Mouse (Mus musculus) lung, embryonic 16.5 days (tissue): ENCODE measurements around the gene Unc93a. TPM values are rescaled to one million over a fixed set of nuclear protein-coding genes. Genes with fewer than 3 reads are reported as not detected.
"Not testable (repeated sequence)": the region's sequence is repeated elsewhere in the genome, so short reads cannot be mapped to it uniquely, and the experiment has no call there.

Experiments
- ATAC-seq: fragments of 200-750 bp; cut with Nextera tagmentation; 2 replicates; pipeline ENCODE4 v1.8.0; 2017; ENCODE audit warnings: low read depth, mild to moderate bottlenecking, moderate library complexity
- H3K27ac ChIP-seq: fragments of 300-500 bp; sonication (generic); 2 replicates; pipeline ENCODE4 v1.5.1; 2014; ENCODE audit warnings: mild to moderate bottlenecking, control low read depth, low read length
- H3K27me3 ChIP-seq: fragments of 300-500 bp; sonication (generic); 2 replicates; pipeline ENCODE4 v1.6.1; 2014; ENCODE audit warnings: low read depth, low read length, mixed read lengths; ENCODE audit not compliant: control insufficient read depth, insufficient read depth
- H3K36me3 ChIP-seq: fragments of 300-500 bp; sonication (generic); 2 replicates; pipeline ENCODE4 v1.6.1; 2014; ENCODE audit warnings: low read length; ENCODE audit not compliant: control insufficient read depth, insufficient read depth
- H3K4me1 ChIP-seq: fragments of 300-500 bp; sonication (generic); replicated peaks from 2 replicates; pipeline ENCODE4 v1.6.1; 2014; ENCODE audit warnings: low read length, mixed read lengths; ENCODE audit not compliant: control insufficient read depth, insufficient read depth
- H3K4me2 ChIP-seq: fragments of 300-500 bp; sonication (generic); 2 replicates; pipeline ENCODE4 v1.6.1; 2014; ENCODE audit warnings: low read depth, low read length, control low read depth
- H3K4me3 ChIP-seq: fragments of 300-500 bp; sonication (generic); 2 replicates; pipeline ENCODE4 v1.5.1; 2014; ENCODE audit warnings: mild to moderate bottlenecking, low read length, control low read depth
- H3K9ac ChIP-seq: fragments of 300-500 bp; sonication (generic); 2 replicates; pipeline ENCODE4 v1.6.1; 2014; ENCODE audit warnings: low read length, control low read depth
- H3K9me3 ChIP-seq: fragments of 300-500 bp; sonication (generic); 2 replicates; pipeline ENCODE4 v1.6.1; 2016; ENCODE audit warnings: low read length; ENCODE audit not compliant: control insufficient read depth
- WGBS: fragments of 180-500 bp; shearing (Covaris S2); extraction: QIAGEN DNeasy Blood & Tissue Kit; methylation state at CpG from one replicate; pipeline ENCODE4 v1.1.7; 2014; 5-methylcytosine and 5-hydroxymethylcytosine counted together
- polyA plus RNA-seq: library from polyadenylated mRNA; unstranded; fragments of >200 nt; fragmentation: Nextera tagmentation; extraction: Ambion mirVana; gene quantifications from 2 replicates; pipeline ENCODE4 v1.2.1, GENCODE M21; 2015

Unc93a gene
- polyA plus RNA-seq, 1 experiment from 2014 or later, result not detected

GRCm38 (mm10) chr17:13092100-13092764, 39.4 kb downstream of the Unc93a start:
- H3K36me3 ChIP-seq, H3K4me1 ChIP-seq, H3K9ac ChIP-seq, H3K27ac ChIP-seq, H3K27me3 ChIP-seq, H3K4me3 ChIP-seq, H3K9me3 ChIP-seq, ATAC-seq, H3K4me2 ChIP-seq: not testable (repeated sequence)
- 75% methylated on average over 5 of the region's 8 CpGs for WGBS

DNA sequence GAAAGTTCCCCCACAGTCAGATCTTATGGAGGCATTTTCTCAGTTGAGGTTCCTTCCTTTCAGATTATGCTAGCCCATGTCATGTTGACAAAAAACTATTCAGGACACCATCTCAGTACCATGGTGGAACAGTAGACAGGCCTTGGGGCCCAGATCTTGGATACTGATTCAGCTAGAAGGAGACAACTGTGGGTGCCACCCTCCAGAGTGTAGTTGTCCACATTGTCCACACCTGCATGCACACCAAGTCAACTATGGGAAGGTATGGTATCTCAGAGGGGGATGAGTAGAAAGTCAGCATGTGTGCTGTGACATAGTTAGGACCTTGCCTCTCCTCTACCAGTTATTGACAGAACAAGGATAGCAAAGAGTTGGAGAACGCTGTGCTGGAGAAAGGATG, 40.1 kb downstream of the Unc93a start:
- not testable (repeated sequence) for H3K9me3 ChIP-seq, H3K36me3 ChIP-seq, H3K9ac ChIP-seq, H3K4me1 ChIP-seq, H3K4me3 ChIP-seq, H3K27ac ChIP-seq, H3K27me3 ChIP-seq, H3K4me2 ChIP-seq, ATAC-seq
- WGBS, result no CpG with 5 or more reads among the region's 1 CpGs

DNA sequence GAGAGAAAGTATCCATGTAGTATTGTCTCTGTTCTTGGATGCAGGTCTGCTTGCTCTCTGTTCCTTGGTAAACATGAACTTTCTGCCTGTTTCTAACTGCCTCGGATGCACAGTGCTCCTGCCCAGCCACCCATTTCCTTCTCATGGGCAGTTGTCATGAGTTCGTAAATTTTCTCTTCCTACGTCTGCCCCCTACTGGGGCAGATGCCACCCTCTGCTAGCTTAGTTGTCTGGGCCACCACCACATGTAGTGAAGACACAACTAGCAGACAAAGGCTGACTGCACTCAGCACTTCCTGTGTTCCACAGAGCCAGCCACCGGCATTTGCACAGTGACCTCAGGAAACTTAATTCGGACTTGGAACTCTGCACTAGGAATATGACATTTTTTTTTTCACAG, 62.4 kb downstream of the Unc93a start:
- not testable (repeated sequence) for H3K36me3 ChIP-seq, H3K9me3 ChIP-seq, H3K4me3 ChIP-seq, H3K27ac ChIP-seq, ATAC-seq, H3K27me3 ChIP-seq, H3K4me1 ChIP-seq, H3K4me2 ChIP-seq, H3K9ac ChIP-seq
- WGBS, result 76% methylated on average over 3 of the region's 5 CpGs

DNA sequence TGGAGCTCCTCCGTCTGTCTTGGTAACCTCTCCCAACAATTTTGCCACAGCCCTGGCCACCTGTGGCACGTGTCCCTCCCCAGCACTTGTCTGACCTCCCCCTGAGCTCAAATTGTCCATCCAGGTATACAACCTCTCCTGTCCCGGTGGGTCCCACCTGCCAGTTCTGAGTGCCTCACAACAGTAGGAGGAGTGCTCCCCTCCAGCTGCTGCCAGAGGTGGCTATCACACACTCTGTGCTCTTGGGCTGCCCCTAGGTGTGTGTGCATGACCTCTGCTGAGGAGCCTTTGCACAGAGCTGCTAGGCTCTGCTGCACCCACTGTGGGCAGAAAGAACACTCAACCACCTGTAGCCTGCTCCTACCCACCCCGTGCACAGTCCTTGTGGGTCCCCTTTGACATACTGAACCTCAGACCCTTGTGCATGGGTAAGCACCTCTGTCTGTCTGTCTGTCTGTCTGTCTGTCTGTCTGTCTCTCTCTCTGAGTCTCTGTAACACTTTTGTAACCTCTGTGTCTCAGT, 63.7 kb downstream of the Unc93a start:
- H3K27me3 ChIP-seq, H3K9ac ChIP-seq, ATAC-seq, H3K4me3 ChIP-seq, H3K36me3 ChIP-seq, H3K4me2 ChIP-seq, H3K9me3 ChIP-seq, H3K27ac ChIP-seq, H3K4me1 ChIP-seq: not testable (repeated sequence)
- no CpG with 5 or more reads among the region's 4 CpGs for WGBS

GRCm38 (mm10) chr17:13062882-13063281, 68.7 kb downstream of the Unc93a start:
- not testable (repeated sequence) for ATAC-seq, H3K27me3 ChIP-seq, H3K27ac ChIP-seq, H3K4me2 ChIP-seq, H3K4me3 ChIP-seq, H3K36me3 ChIP-seq, H3K4me1 ChIP-seq, H3K9me3 ChIP-seq, H3K9ac ChIP-seq
- 88% methylated on average over 2 of the region's 7 CpGs for WGBS

DNA sequence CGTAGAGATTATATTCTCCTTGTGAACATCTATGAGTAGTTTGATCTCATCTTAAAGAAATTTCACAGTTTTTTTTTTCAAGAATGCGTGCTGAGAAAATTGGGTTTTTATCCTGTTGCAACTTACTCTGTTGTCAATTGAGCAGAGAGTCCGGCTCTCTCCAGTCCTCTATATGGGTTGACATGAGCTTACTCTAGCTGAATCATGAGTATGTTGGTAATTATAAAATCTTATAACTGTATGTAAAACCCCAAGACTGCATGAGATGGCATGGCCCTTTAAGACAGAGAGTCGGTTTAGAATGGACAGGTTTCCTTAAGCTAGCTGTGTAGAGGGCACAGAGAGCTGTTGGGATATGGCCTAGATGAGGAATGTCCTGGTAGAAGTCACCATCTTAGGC, 70.8 kb downstream of the Unc93a start, which contains the start of gene Tcp10b:
Gene Tcp10b, plus strand, starts transcription at position 301 of the 400 bp plus-strand sequence.
- H3K27ac ChIP-seq, H3K9ac ChIP-seq, H3K9me3 ChIP-seq, H3K36me3 ChIP-seq, ATAC-seq, H3K4me1 ChIP-seq, H3K27me3 ChIP-seq, H3K4me2 ChIP-seq, H3K4me3 ChIP-seq: not testable (repeated sequence)
- 85% methylated on average over 4 of the region's 4 CpGs for WGBS

Other genes with a start within 250 kb of the Unc93a start
- 0.69 and 1.2 TPM in 2 replicates for gene Pnldc1, start 221.6 kb downstream of the Unc93a start, polyA plus RNA-seq
- gene Tcp1, start 216.1 kb downstream of the Unc93a start, polyA plus RNA-seq, result 344 and 362 TPM in 2 replicates
- 135 and 139 TPM in 2 replicates for gene Mrpl18, start 215.5 kb downstream of the Unc93a start, polyA plus RNA-seq
- 0.87 and 0.92 TPM in 2 replicates for gene Acat3, start 191.2 kb downstream of the Unc93a start, polyA plus RNA-seq
- gene Acat2, start 171.1 kb downstream of the Unc93a start, polyA plus RNA-seq, result 83.8 and 91.4 TPM in 2 replicates
- 126 and 128 TPM in 2 replicates for gene Wtap, start 137.6 kb downstream of the Unc93a start, polyA plus RNA-seq
- gene Sod2, start 125.0 kb downstream of the Unc93a start, polyA plus RNA-seq, result 102 and 116 TPM in 2 replicates
- gene Gpr31b, start 79.5 kb downstream of the Unc93a start, polyA plus RNA-seq, result not detected in 2 replicates
- 0.11 TPM in 1 of 2 replicates, not detected in the other for gene Tcp10b, start 70.7 kb downstream of the Unc93a start, polyA plus RNA-seq
- not detected in 2 replicates for gene Smok2a, start 89.4 kb upstream of the Unc93a start, polyA plus RNA-seq
- gene Smok2b, start 98.4 kb upstream of the Unc93a start, polyA plus RNA-seq, result not detected in 2 replicates
- gene Tcp10c, start 222.8 kb upstream of the Unc93a start, polyA plus RNA-seq, result not detected in 2 replicates